Mouse (Mus musculus) NIH3T3 (cell line): ENCODE measurements around the gene Ptpn12.

Source experiments
- DNase-seq: peaks from one replicate; pipeline ENCODE4 v3.0.0-alpha.2; 2012; ENCODE audit warnings: low read depth

Gene Ptpn12

GRCm38 (mm10) chr5:21030226-21030625, 25.5 kb downstream of the Ptpn12 start:
- DNase-seq, result peak; percentile 8

GRCm38 (mm10) chr5:21017075-21017474, 38.6 kb downstream of the Ptpn12 start:
- DNase-seq, result peak; percentile 10

- DNase-seq, result peak; percentile 11
Observed at GRCm38 (mm10) chr5:21010908-21011307, 44.8 kb downstream of the Ptpn12 start.

GRCm38 (mm10) chr5:21002723-21003122, 53.0 kb downstream of the Ptpn12 start:
- DNase-seq, result no peak

GRCm38 (mm10) chr5:21001622-21002315, 53.9 kb downstream of the Ptpn12 start:
- no peak for DNase-seq

- no peak for DNase-seq
Observed at GRCm38 (mm10) chr5:20998427-20998826, 57.3 kb downstream of the Ptpn12 start.

GRCm38 (mm10) chr5:20997555-20997954, 58.2 kb downstream of the Ptpn12 start:
- DNase-seq, result no peak

GRCm38 (mm10) chr5:20990062-20990809, 65.5 kb downstream of the Ptpn12 start:
- no peak for DNase-seq

- DNase-seq, result no peak
Observed at GRCm38 (mm10) chr5:20986271-20986670, 69.4 kb downstream of the Ptpn12 start.

- no peak for DNase-seq
Observed at GRCm38 (mm10) chr5:20983505-20983904, 72.2 kb downstream of the Ptpn12 start.

- no peak for DNase-seq
Observed at GRCm38 (mm10) chr5:20974690-20975089, 81.0 kb downstream of the Ptpn12 start.

GRCm38 (mm10) chr5:20973999-20974398, 81.7 kb downstream of the Ptpn12 start:
- DNase-seq, result no peak

GRCm38 (mm10) chr5:20973069-20973468, 82.6 kb downstream of the Ptpn12 start:
- DNase-seq, result no peak

- DNase-seq, result peak; percentile 68
Observed at GRCm38 (mm10) chr5:20968963-20969362, 86.7 kb downstream of the Ptpn12 start.

- DNase-seq, result no peak
Observed at GRCm38 (mm10) chr5:20968493-20968892, 87.2 kb downstream of the Ptpn12 start.

- peak; percentile 62 for DNase-seq
Observed at GRCm38 (mm10) chr5:20967942-20968341, 87.8 kb downstream of the Ptpn12 start.

GRCm38 (mm10) chr5:20964446-20964845, 91.3 kb downstream of the Ptpn12 start:
- DNase-seq, result no peak

GRCm38 (mm10) chr5:20963295-20963694, 92.4 kb downstream of the Ptpn12 start:
- DNase-seq, result no peak

GRCm38 (mm10) chr5:20960927-20961326, 94.8 kb downstream of the Ptpn12 start:
- DNase-seq, result no peak

GRCm38 (mm10) chr5:20956298-20956697, 99.4 kb downstream of the Ptpn12 start, which contains the start of gene Rsbn1l:
TSS of gene Rsbn1l (minus strand) at chr5:20956398.
- DNase-seq, result no peak

- no peak for DNase-seq
Observed at GRCm38 (mm10) chr5:20955114-20955835, 100.4 kb downstream of the Ptpn12 start.

GRCm38 (mm10) chr5:20952337-20952925, 103.3 kb downstream of the Ptpn12 start:
- DNase-seq, result no peak
